In the genomic region with DNA sequence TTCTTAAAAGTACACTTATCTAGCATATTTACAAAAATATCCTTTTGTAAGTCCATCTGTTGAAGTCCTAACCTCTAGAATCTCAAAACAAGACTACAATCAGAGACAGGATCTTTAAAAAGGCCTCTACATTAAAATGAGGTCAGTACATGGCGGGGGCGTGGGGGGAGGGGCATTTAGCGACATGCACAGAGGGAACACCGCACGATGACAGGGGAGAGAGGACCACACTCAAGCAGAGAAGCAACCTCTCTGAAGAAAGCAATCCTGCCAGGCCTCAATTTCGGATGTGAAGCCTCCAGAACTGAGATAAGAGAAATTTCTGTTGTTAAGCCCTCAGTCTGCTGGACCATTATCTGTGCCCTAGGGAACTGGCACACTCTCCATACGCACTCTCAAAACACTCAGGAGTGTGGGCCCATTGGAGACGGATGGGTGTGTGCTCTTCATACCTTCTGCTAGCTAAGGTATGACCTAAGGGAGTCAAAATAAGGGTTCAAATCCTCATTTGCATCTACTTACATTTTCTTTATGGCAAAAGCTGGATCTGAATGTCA, we compare ENCODE assay signal across 23 mouse cellular contexts. TPM values are rescaled to one million over a fixed set of nuclear protein-coding genes. Genes with fewer than 3 reads are reported as not detected.
A peak's percentile ranks its signal among the peaks of the same experiment; 100 is the strongest.
DNase-seq lines count a peak whose midpoint lies in the region; ATAC-seq lines count a peak whose summit lies in the region.
"Had no signal": no experiment of that assay in that cellular context is flagged by ENCODE, and none has a peak within 500 bp of the region (broad histone marks: within the 10 kb centered on the region; RNA-seq: fewer than 3 reads in every experiment).

No protein-coding gene starts in this region.

- H3K36me3 ChIP-seq in hindbrain, embryonic 10.5 days = no peaks in the 10 kb centered on the region
- no peaks in the 10 kb centered on the region for H3K36me3 ChIP-seq in hindbrain, embryonic 13.5 days
- H3K36me3 ChIP-seq: embryonic facial prominence, embryonic 15.5 days; heart, embryonic 15.5 days; limb, embryonic 10.5 days; liver, embryonic 12.5 days; lung, embryonic 15.5 days; midbrain, embryonic 12.5 days had no signal

- ATAC-seq in hindbrain, embryonic 13.5 days (ENCODE audit: low FRiP score) = no peak
- ATAC-seq: forebrain, embryonic 16.5 days; inflammation-experienced regulatory T-cells, adult 6 months; liver, embryonic 12.5 days had no signal

- no peak overlapping the region for H3K4me2 ChIP-seq in hindbrain, embryonic 13.5 days
- H3K4me2 ChIP-seq: embryonic facial prominence, embryonic 15.5 days; heart, embryonic 15.5 days; liver, embryonic 12.5 days; lung, embryonic 15.5 days; midbrain, embryonic 12.5 days had no signal

- H3K9ac ChIP-seq in hindbrain, embryonic 13.5 days = no peak overlapping the region
- H3K9ac ChIP-seq: embryonic facial prominence, embryonic 15.5 days; heart, embryonic 15.5 days; lung, embryonic 15.5 days; midbrain, embryonic 12.5 days had no signal

- no peaks in the 10 kb centered on the region for H3K9me3 ChIP-seq in hindbrain, embryonic 10.5 days
- no peaks in the 10 kb centered on the region for H3K9me3 ChIP-seq in hindbrain, embryonic 13.5 days
- H3K9me3 ChIP-seq: embryonic facial prominence, embryonic 15.5 days; heart, embryonic 15.5 days; limb, embryonic 10.5 days; liver, embryonic 12.5 days; lung, embryonic 15.5 days; midbrain, embryonic 12.5 days had no signal

- no peak overlapping the region for H3K27ac ChIP-seq in hindbrain, embryonic 10.5 days
- H3K27ac ChIP-seq in hindbrain, embryonic 13.5 days = no peak overlapping the region
- H3K27ac ChIP-seq: embryonic facial prominence, embryonic 15.5 days; heart, adult 2 months; heart, embryonic 15.5 days; limb, embryonic 10.5 days; liver, embryonic 12.5 days; lung, embryonic 15.5 days; midbrain, embryonic 12.5 days had no signal

- WGBS in hindbrain, embryonic 10.5 days = 56% methylated on average over 8 of the region's 8 CpGs
- WGBS in hindbrain, embryonic 13.5 days = 42% methylated on average over 8 of the region's 8 CpGs

- no peaks in the 10 kb centered on the region for H3K27me3 ChIP-seq in hindbrain, embryonic 10.5 days (ENCODE audit: insufficient read depth, poor library complexity, severe bottlenecking)
- no peaks in the 10 kb centered on the region for H3K27me3 ChIP-seq in hindbrain, embryonic 13.5 days
- H3K27me3 ChIP-seq: embryonic facial prominence, embryonic 15.5 days; heart, embryonic 15.5 days; lung, embryonic 15.5 days had no signal

- H3K4me3 ChIP-seq in hindbrain, embryonic 10.5 days = no peak overlapping the region
- H3K4me3 ChIP-seq in hindbrain, embryonic 13.5 days = no peak overlapping the region
- H3K4me3 ChIP-seq: embryonic facial prominence, embryonic 15.5 days; heart, adult 2 months; heart, embryonic 15.5 days; limb, embryonic 10.5 days; liver, embryonic 12.5 days; lung, embryonic 15.5 days; midbrain, embryonic 12.5 days; myocyte had no signal

- peak; percentile 4 for DNase-seq in hindbrain, embryonic 10.5 days (ENCODE audit: low spot score)
- DNase-seq in thymus, postnatal 14 days = peak; percentile 29
- no peak for DNase-seq in thymus, postnatal 25 days
- DNase-seq in brain, adult 2 months (ENCODE audit: low read depth, low spot score) = peak; percentile 15
- DNase-seq in spleen, adult 18-20 months = no peak
- DNase-seq in ovary, adult 18-20 months (ENCODE audit: low spot score) = no peak
- DNase-seq: cerebellum, adult 9-10 months; gastrocnemius, postnatal 25 days; heart, adult 2 months; kidney, adult 2 months; kidney, postnatal 25 days; lung, postnatal 4 days; right cerebral cortex, postnatal 25 days had no signal

- peaks cover 18% of the 10 kb centered on the region; the same call in 1 of the 2 replicates for H3K4me1 ChIP-seq in hindbrain, embryonic 10.5 days (replicated peaks)
- H3K4me1 ChIP-seq in hindbrain, embryonic 13.5 days (replicated peaks) = peaks cover 14% of the 10 kb centered on the region; the same call in 1 of the 2 replicates
- H3K4me1 ChIP-seq: embryonic facial prominence, embryonic 15.5 days; limb, embryonic 10.5 days; lung, embryonic 15.5 days had no signal

RNA-seq across cellular contexts. Expression of a gene that starts 46.0 kb away (rescaled TPM):
- polyA plus RNA-seq in hindbrain, embryonic 10.5 days (2016; fragmentation: Nextera tagmentation; extraction: Ambion mirVana) = 19.1 and 27.5 TPM in 2 replicates
- 22.2 and 23.8 TPM in 2 replicates for polyA plus RNA-seq in hindbrain, embryonic 13.5 days (2015; fragmentation: Nextera tagmentation; extraction: Ambion mirVana)

Comparison
In these comparisons a context has a peak if more than half of its experiments do, and no peak if none do; other contexts are left out.
1. DNase-seq: peak in hindbrain, embryonic 10.5 days (single experiment), thymus, postnatal 14 days (single experiment) and brain, adult 2 months (single experiment); none in thymus, postnatal 25 days (single experiment), spleen, adult 18-20 months (0 of 2) and ovary, adult 18-20 months (single experiment).